Mouse (Mus musculus) heart, adult 18-20 months (tissue): ENCODE results near the gene Casp8. TPM values are rescaled to one million over a fixed set of nuclear protein-coding genes. Genes with fewer than 3 reads are reported as not detected.
"Not testable (repeated sequence)": the region's sequence is repeated elsewhere in the genome, so short reads cannot be mapped to it uniquely, and the experiment has no call there.

Experiments
- DNase-seq, 2 experiments: peaks; one replicate each; pipeline ENCODE4 v3.0.0; 2021 to 2022; ENCODE audit warnings: mixed read lengths in 1 of 2
- total RNA-seq, 2 experiments: library from RNA; stranded (reverse); gene quantifications; 2 replicates each; pipeline ENCODE4 v1.2.3; 2021

The Casp8 gene
- total RNA-seq, 2 experiments from 2014 or later: 6.4 to 8.0 TPM

DNA sequence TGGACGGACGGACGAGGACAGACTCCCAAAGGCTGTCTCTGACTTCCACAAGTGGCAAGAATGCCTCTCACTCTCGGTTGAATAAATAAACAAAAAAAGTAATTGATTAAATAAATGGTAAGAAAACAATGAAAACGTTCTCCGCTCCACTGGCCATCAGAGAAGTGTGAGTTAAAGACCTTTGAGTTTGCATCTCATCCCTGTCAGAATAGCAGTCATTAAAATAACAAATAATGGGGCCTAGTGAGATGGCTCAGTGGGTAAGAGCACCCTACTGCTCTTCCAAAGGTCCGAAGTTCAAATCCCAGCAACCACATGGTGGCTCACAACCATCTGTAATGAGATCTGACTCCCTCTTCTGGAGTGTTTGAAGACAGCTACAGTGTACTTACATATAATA, 5.5 kb downstream of the Casp8 start:
- not testable (repeated sequence) for DNase-seq

DNA sequence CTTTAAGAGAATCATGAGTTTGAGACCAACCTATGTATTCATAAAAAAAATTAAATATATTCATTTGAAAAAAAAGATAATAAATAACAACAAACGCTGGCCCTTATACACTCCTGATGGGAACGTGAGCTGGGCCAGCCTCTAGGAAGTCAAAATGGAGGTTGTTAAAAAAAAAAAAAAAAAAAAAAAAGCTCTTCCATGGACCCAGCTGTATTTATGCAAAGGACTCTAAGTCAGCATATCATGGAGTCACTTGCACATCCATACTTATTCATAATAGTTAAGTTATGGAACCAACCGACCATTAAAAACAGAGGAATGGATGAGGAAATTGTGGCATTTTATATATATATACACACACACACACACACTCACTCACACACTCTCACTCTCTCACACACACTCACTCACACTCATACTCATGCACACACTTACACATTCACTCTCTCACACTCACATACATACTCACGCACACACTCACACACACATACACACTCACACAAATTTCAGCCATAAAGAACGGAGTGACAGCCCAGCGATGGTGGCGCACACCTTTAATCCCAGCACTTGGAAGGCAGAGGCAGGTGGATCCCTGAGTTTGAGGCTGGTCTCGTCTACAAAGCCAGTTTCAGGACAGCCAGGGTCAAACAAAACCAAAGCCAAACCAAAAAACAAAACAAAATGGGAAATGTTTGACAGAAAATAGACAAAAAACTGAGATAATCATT, 6.5 kb downstream of the Casp8 start:
- DNase-seq: no peak

DNA sequence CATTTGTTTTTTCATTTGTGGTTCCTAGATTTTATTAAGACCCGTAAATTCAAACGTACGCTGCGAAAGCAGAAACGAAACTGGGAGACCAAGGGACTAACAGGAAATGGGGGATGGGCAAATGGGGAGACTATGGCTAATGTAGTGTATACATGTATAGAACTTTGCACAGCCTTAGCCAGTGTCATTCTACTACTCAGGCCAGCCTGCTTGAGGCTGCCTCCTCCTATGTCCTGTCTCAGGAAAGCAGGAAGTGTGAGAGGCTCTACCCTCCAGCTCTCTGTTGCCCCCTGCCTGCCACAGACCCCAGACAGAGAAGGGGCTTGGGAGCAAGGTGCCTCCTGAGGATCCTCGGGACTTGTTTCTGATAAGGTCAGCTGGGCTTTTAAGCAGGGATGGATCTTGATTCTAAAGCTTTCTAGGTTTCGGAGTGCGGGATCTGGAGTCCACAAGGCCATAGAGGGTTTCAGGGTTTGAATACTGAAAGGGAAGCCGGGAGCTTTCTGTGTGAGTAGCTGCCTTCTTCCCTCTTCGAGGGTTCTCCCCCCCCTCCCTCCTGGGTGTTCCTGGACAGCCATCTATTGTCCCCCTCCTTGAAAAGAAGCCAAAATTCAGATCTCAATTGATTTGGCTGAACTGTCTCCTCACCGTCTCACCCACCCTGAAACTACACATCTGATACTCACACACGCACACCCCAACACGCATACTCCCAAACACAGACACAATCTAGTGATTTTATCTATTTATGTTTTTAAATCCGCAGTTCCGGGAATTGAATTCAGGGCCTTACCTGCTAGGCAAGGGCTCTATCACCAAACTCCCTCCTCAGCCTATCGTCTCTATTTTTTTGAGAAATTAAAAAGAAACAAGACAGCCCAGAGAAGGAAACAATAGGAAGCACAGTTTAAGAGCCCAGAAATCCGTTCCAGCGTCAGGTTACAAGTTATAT, 7.4 kb downstream of the Casp8 start:
- peak; percentile 81 to 85 for DNase-seq

GRCm38 (mm10) chr1:58803531-58803930, 8.4 kb downstream of the Casp8 start:
- no peak for DNase-seq

DNA sequence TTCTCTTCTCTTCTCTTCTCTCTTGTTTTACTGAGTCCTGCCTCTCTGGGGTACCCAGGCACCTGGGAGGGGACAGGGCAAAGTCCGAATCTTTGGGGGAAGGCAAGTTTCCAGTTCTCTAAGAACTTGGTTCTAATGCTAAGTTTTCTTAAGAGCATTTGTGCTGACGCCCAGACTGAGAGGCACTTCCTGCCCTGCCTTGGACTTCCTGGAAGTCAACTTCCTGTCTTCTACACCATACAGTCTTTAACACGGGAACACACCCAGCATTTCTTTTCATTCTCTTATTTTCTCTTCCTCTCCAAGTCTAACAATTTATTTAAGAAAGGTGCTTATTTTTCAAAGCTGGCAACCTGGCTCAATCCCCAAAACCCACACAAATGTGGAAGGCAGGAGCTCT, 11.5 kb downstream of the Casp8 start:
- DNase-seq: peak in 1 of 2 experiments; percentile 29

GRCm38 (mm10) chr1:58826319-58826718, 31.1 kb downstream of the Casp8 start:
- no peak for DNase-seq

- no peak for DNase-seq
Measured at GRCm38 (mm10) chr1:58830741-58831140, 35.6 kb downstream of the Casp8 start.

- peak in 1 of 2 experiments; percentile 15 for DNase-seq
Measured at GRCm38 (mm10) chr1:58832198-58832597, 37.0 kb downstream of the Casp8 start.

GRCm38 (mm10) chr1:58856811-58857210, 61.6 kb downstream of the Casp8 start:
- DNase-seq: peak in 1 of 2 experiments; percentile 35

- DNase-seq: not testable (repeated sequence)
Measured at GRCm38 (mm10) chr1:58859131-58859530, 64.0 kb downstream of the Casp8 start.

DNA sequence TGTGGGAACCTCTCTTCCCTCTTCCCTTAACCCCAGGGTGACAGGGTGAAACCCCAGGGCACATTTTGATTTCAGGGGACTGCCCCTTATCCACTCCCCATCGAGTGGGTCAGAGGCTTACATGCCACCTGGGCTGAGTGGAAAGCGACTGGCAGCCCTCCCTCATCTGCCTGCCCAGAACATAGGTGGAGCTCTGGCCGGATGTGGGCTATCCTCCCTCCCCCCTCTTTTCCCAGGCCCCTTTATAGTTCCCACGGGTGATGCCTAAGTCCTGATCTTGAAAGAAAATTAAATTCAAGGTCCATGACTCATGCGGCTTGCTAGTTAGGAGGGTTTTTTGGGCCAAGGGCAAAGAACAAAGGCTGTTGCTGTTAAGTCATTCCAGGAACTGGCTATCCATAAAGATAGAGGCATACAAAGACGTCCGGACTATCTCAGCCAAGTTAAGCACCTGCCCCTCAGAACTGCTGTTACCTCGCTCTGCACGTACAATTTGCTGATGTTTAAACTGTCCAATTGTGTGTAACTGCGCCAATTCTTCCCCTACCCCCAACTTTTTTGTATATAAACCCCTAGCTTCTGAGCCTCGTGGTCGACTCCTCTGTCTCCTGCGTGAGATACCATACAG, 64.7 kb downstream of the Casp8 start:
- peak in 1 of 2 experiments; percentile 25 for DNase-seq

- DNase-seq: not testable (repeated sequence)
Measured at GRCm38 (mm10) chr1:58860586-58860985, 65.4 kb downstream of the Casp8 start.

DNA sequence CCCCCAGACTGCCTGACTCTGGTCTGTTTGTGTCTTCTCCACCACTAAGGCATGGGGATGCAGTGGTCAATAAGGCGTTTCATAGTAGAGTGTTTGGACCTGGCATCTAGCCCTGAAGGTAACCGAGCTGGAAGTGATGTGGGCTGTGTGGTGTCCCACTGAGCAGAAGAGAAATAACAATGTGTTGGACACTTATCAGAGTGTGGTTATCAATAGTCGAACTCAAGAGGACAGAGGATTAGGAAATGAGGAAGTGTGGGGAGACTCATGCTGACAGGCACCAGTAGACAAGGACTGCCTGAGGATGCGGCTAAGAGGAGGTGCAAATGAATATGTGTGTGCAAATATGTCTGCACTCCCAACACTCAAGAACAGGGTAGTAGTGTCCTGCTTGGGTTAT, 81.3 kb downstream of the Casp8 start:
- DNase-seq: not testable (repeated sequence)

DNA sequence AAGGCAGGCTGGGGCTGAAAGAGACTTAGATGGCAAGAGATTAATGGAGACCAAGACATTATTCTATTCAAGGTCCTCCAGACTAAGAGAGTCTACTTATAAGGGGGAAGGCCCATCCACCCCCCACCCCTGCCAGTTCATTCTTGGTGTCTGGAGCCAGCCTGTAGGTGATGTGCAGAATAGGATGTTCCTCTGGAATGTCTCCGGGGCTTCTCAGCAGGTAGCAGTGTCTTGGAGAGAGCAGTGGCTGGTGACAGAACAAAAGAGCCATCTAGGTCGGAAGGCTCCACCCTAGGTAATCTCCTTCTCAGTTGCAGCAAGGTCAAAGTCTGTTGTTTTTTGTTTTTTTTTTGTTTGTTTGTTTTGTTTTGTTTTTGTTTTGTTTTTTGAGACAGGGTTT, 84.1 kb downstream of the Casp8 start:
- not testable (repeated sequence) for DNase-seq

DNA sequence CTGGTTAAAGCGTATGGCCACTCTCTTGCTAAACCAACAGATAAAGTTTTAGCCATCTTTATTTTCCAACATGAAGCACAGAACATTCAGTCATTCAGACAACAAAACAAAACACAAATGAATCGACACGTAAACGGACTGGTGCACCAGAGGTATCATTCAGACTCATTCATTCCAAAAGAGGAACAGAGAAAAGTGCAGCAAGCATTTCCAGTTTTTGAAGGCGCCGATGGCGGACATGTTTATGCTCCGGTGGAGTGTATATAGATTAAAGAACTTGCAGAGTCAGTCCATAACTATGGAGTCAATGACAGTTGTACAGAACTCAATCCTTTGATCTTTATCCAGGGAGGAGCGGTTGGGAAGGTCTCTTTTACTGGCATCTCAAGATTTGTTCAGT, 88.1 kb downstream of the Casp8 start:
- not testable (repeated sequence) for DNase-seq

DNA sequence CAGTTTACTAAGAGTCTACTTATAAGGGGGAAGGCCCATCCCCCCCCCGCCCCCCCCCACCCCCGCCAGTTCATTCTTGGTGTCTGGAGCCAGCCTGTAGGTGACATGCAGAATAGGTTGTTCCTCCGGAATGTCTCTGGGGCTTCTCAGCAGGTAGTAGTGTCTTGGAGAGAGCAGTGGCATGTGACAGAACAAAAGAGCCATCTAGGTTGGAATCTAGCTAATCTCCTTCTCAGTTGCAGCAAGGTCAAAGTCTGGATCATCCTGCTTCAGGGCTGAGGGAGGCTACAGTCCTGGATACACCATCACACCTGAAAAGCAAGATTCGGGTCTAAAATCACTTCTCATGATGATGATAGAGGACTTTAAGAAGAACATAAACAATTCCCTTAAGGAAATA, 90.5 kb downstream of the Casp8 start:
- DNase-seq: no peak

DNA sequence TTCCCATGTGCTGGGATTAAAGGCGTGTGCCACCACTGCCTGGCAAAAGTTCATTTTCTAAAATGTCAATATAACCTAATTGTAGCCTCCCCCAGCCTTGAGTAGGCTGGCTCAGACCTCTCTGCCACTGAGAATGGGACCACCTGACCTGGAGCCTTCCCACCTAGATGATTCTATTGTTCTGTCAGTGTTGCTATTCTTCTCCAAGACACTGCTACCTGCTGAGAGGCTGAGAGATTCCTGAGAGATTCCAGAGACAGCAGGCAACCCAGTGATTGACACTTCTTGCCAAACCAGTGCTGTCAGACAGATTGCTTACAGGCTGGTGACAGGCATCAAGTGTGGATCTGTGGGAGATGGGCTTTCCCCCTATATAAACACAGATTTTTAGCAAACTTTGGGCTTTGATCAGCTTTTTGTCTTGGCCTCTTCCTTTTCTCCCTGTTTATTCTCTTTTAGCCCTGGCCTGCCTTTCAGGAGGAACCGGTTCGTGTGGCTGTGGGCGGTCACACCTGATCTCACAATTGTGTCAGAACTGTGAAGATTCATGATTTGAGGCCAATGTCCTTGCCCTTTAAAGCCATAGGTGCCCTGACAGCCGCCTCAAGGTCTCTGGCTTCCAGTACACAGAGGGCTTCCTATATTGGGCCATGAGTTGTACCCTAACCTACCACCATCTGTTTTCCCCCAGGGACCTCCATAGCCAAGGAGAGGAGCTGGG, 94.8 kb downstream of the Casp8 start:
- DNase-seq: no peak

DNA sequence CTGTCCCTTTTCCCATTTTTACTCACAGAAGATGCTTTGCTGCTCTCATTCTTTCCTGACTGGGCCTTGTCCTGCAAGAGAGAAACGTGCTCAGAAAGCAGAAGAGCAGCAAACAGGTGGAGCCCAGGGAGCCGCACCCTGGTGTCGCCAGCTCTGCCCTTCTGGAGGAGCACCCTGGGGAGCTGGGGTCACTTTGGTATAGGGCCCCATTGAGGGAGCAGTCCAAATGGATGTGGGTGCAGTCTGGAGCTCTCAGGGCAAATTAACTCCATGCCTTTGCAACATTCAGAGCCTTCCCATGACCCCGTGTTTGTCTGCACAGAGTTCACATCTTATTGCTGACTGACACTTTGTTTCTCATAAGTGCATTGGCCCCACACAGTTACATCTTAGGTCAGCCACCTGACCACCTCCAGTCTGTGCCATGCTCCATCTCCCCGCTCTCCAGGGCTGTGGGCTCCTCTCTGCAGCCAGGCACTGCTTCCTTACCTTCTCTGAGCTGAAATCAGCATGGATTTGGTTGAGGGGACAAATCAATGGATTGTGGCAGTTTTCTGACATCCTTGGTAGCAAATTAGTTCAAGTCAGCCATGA, 95.6 kb downstream of the Casp8 start:
- DNase-seq: not testable (repeated sequence)

DNA sequence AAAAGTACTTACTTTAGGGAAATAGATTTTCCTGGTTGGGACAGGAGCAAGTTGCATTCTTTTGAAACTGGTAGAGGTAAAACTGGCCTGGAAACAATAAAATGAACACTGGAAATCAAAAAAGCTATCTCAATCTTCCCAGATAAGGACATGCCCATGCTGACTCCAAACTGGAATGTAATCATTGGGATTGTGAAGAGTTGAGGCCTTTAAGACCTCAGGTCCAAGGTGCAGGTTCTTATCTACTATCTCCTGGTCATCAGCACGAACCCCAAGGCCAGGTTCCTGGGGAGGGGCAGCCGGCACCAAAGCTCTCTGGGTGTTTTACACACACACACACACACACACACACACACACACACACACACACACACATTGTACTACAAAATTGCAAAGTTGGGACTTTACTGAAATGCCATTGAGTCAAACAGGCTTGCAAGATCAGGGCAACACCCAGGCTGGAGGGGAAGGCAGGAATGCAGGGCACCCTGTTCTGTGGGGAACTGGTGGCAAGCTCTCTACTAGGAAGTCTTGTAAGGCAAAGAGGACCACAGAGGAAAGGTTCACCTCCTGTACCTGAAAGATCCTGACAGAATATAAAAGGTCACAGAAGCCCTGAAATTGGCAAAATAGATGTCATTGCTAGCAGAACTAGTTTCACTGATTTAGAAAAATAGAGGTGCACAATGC, 96.5 kb downstream of the Casp8 start:
- not testable (repeated sequence) for DNase-seq

DNA sequence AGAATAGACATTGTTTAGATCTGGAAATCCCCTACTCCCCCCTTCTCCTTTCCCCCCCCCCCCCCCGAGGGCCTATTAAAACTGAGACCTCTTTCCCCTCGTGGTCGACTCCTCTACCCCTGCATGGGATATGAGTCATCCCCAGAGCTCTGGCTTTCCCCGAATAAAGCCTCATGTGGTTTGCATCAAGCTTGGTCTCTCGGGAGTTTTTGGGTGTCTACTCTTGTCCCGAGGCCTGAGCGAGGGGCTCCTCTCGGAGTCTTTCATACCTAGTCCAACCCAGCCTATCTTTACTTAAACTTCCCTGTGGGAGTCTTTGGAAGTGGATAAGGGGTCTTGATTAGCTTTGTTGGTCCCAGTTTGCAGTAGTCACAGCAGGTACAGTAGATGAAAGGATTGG, 97.2 kb downstream of the Casp8 start:
- not testable (repeated sequence) for DNase-seq
